Mouse (Mus musculus) liver, embryonic 11.5 days (tissue): Measurements from ENCODE around the gene Ntm. TPM values are rescaled to one million over a fixed set of nuclear protein-coding genes. Genes with fewer than 3 reads are reported as not detected.

Source experiments
- ATAC-seq: fragments of 200-750 bp; cut with Nextera tagmentation; replicated peaks from 2 replicates; pipeline ENCODE4 v1.8.0; 2017; ENCODE audit warnings: moderate number of reproducible peaks, mild to moderate bottlenecking, moderate TSS enrichment, moderate library complexity; ENCODE audit not compliant: low FRiP score
- DNase-seq: peaks from one replicate; pipeline ENCODE4 v3.0.0-alpha.2; 2017; ENCODE audit warnings: low spot score
- H3K27ac ChIP-seq: fragments of 300-500 bp; sonication (generic); 2 replicates; pipeline ENCODE4 v1.5.1; 2014; ENCODE audit warnings: mild to moderate bottlenecking, low read depth, low read length, control low read depth
- H3K27me3 ChIP-seq: fragments of 300-500 bp; sonication (generic); replicated peaks from 2 replicates; pipeline ENCODE4 v1.6.1; 2014; ENCODE audit warnings: low read length, mixed read lengths; ENCODE audit not compliant: control insufficient read depth, insufficient read depth
- H3K36me3 ChIP-seq: fragments of 300-500 bp; sonication (generic); 2 replicates; pipeline ENCODE4 v1.6.1; 2014; ENCODE audit warnings: mild to moderate bottlenecking, low read length, moderate library complexity, mixed read lengths; ENCODE audit not compliant: control insufficient read depth, insufficient read depth
- H3K4me1 ChIP-seq: fragments of 300-500 bp; sonication (generic); replicated peaks from 2 replicates; pipeline ENCODE4 v1.6.1; 2014; ENCODE audit warnings: low read length, mixed read lengths; ENCODE audit not compliant: control insufficient read depth, insufficient read depth
- H3K4me2 ChIP-seq: fragments of 300-500 bp; sonication (generic); 2 replicates; pipeline ENCODE4 v1.6.1; 2014; ENCODE audit warnings: mild to moderate bottlenecking, control low read depth, moderate library complexity
- H3K4me3 ChIP-seq: fragments of 300-500 bp; sonication (generic); 2 replicates; pipeline ENCODE4 v1.5.1; 2014; ENCODE audit warnings: low read depth, low read length, control low read depth
- H3K9ac ChIP-seq: fragments of 300-500 bp; sonication (generic); 2 replicates; pipeline ENCODE4 v1.6.1; 2014; ENCODE audit warnings: low read depth, low read length, control low read depth
- H3K9me3 ChIP-seq: fragments of 300-500 bp; sonication (generic); 2 replicates; pipeline ENCODE4 v1.6.1; 2016; ENCODE audit warnings: low read length, inconsistent platforms, mixed read lengths; ENCODE audit not compliant: control insufficient read depth
- WGBS: fragments of 180-500 bp; shearing (Covaris S2); extraction: QIAGEN DNeasy Blood & Tissue Kit; methylation state at CpG from one replicate; pipeline ENCODE4 v1.1.7; 2014; 5-methylcytosine and 5-hydroxymethylcytosine counted together
- polyA plus RNA-seq: library from polyadenylated mRNA; unstranded; fragments of >200 nt; fragmentation: Nextera tagmentation; extraction: Ambion mirVana; gene quantifications from 2 replicates; pipeline ENCODE4 v1.2.1, GENCODE M21; 2014

Gene Ntm
- polyA plus RNA-seq, 1 experiment from 2014 or later: 4.4 TPM

DNA sequence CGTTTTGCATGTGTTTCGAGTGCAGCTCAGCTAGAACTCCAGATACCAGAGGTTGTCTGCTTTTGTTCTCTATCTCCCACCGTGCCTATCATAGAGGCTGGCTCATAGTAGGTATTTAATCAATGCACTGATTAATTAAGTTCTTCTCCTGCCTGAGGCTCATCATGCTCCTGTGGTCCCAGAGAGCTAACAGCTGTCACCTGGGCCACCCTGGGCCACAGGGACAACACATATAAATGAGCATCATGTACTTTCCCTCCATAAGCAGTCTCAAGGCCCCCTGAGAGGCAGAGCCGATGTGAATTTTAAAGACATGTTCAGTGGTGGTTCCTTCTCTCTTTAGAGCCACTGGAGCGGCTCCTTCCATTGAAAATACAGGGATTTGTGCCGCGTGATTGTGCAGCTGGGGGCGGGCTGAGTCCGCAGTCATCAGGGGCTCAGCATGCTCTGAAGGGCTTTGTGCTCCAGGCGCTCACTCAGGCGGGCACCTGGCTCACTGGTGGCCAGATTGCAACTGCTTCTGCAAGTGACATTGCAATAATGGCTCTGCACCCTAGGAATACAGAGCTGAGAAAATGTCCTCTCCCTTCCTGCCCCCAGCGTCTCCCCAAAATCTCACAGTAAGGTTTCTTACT lies 160.8 kb downstream of the Ntm start:
- 67% methylated on average over 12 of the region's 12 CpGs for WGBS
- no peak overlapping the region for H3K9ac ChIP-seq
- no peaks in the 10 kb centered on the region for H3K27me3 ChIP-seq
- no peaks in the 10 kb centered on the region for H3K9me3 ChIP-seq
- no peak for ATAC-seq
- no peak overlapping the region for H3K4me3 ChIP-seq
- no peak overlapping the region for H3K4me2 ChIP-seq
- no peak for DNase-seq
- no peak overlapping the region for H3K27ac ChIP-seq
- H3K36me3 ChIP-seq: no peaks in the 10 kb centered on the region
- H3K4me1 ChIP-seq: no peaks in the 10 kb centered on the region

GRCm38 (mm10) chr9:29796281-29796680 lies 166.7 kb downstream of the Ntm start:
- DNase-seq (no peak), ATAC-seq (no peak)
- H3K4me1 ChIP-seq: no peaks in the 10 kb centered on the region
- H3K4me2 ChIP-seq: no peak overlapping the region
- H3K27ac ChIP-seq: no peak overlapping the region
- no peaks in the 10 kb centered on the region for H3K9me3 ChIP-seq
- H3K27me3 ChIP-seq: no peaks in the 10 kb centered on the region
- no peak overlapping the region for H3K9ac ChIP-seq
- H3K4me3 ChIP-seq: no peak overlapping the region
- WGBS: 83% methylated on average over 4 of the region's 4 CpGs
- no peaks in the 10 kb centered on the region for H3K36me3 ChIP-seq

GRCm38 (mm10) chr9:29791199-29791915 lies 171.6 kb downstream of the Ntm start:
- Histone ChIP-seq H3K36me3 (no peaks in the 10 kb centered on the region), H3K9ac (no peak overlapping the region), H3K27ac (no peak overlapping the region), H3K4me3 (no peak overlapping the region), H3K27me3 (no peaks in the 10 kb centered on the region), H3K4me1 (no peaks in the 10 kb centered on the region), H3K9me3 (no peaks in the 10 kb centered on the region), H3K4me2 (no peak overlapping the region)
- DNase-seq (no peak), ATAC-seq (no peak)
- WGBS: 59% methylated on average over 10 of the region's 10 CpGs

GRCm38 (mm10) chr9:29790017-29790416 lies 172.9 kb downstream of the Ntm start:
- H3K27me3 ChIP-seq: no peaks in the 10 kb centered on the region
- no peak overlapping the region for H3K27ac ChIP-seq
- no peak for ATAC-seq
- 45% methylated on average over 4 of the region's 4 CpGs for WGBS
- H3K4me3 ChIP-seq: no peak overlapping the region
- no peak overlapping the region for H3K9ac ChIP-seq
- no peaks in the 10 kb centered on the region for H3K4me1 ChIP-seq
- DNase-seq: no peak
- no peaks in the 10 kb centered on the region for H3K36me3 ChIP-seq
- H3K4me2 ChIP-seq: no peak overlapping the region
- no peaks in the 10 kb centered on the region for H3K9me3 ChIP-seq

DNA sequence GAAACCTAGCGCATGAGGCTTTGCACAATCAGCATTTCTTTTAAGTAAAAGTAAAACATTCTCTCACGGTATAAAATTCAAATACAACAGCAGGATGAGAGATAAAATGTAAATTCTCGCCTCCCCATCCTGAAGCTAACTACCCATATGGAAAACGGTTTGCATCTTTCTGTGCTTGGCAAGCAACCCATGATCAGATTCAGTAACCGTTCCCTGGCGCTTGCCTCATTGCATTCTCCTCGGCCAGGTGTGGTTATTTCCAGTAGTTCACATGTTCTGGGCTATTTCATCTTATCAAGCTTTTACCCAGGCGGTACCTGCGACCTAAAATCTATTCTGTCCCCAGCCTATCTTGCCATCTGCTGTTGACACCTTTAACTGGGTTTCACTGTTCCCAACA lies 174.1 kb downstream of the Ntm start:
- ATAC-seq (no peak), DNase-seq (no peak)
- Histone ChIP-seq H3K9me3 (no peaks in the 10 kb centered on the region), H3K27me3 (no peaks in the 10 kb centered on the region), H3K4me3 (no peak overlapping the region), H3K27ac (no peak overlapping the region), H3K4me2 (no peak overlapping the region), H3K9ac (no peak overlapping the region), H3K4me1 (no peaks in the 10 kb centered on the region), H3K36me3 (no peaks in the 10 kb centered on the region)
- WGBS: 85% methylated on average over 9 of the region's 9 CpGs

GRCm38 (mm10) chr9:29787408-29787807 lies 175.5 kb downstream of the Ntm start:
- Histone ChIP-seq H3K9me3 (no peaks in the 10 kb centered on the region), H3K4me3 (no peak overlapping the region), H3K9ac (no peak overlapping the region), H3K4me1 (no peaks in the 10 kb centered on the region), H3K27ac (no peak overlapping the region), H3K36me3 (no peaks in the 10 kb centered on the region), H3K4me2 (no peak overlapping the region), H3K27me3 (no peaks in the 10 kb centered on the region)
- ATAC-seq: no peak
- DNase-seq: no peak
- WGBS: 62% methylated on average over 4 of the region's 4 CpGs

- Histone ChIP-seq H3K4me3 (no peak overlapping the region), H3K4me2 (no peak overlapping the region)
Measured at GRCm38 (mm10) chr9:29782697-29783096, 180.2 kb downstream of the Ntm start.

DNA sequence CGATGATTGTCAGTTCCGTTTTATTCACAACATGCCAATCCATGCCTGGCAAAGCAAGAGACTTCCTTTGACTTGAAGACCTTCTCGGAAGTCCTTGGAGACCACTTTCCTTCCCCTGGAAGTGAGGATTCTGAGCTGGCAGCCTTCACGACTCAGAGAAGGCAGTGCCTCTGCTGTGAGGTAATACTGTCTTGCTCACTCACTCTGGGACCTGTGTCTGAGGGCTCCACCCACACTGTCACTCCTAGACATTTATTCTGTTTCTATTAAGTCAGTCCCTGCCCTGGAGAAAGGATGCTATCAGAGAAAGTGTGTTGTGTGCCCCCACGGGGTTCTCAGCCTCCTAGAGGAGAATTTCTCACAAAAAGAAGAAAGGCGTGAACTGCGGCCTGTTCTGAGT lies 183.2 kb downstream of the Ntm start:
- DNase-seq (no peak), ATAC-seq (no peak)
- H3K9ac ChIP-seq: no peak overlapping the region
- no peaks in the 10 kb centered on the region for H3K27me3 ChIP-seq
- WGBS: 66% methylated on average over 7 of the region's 7 CpGs
- H3K4me2 ChIP-seq: no peak overlapping the region
- H3K36me3 ChIP-seq: no peaks in the 10 kb centered on the region
- no peak overlapping the region for H3K27ac ChIP-seq
- no peak overlapping the region for H3K4me3 ChIP-seq
- H3K9me3 ChIP-seq: no peaks in the 10 kb centered on the region
- no peaks in the 10 kb centered on the region for H3K4me1 ChIP-seq

More at GRCm38 (mm10) chr9:29782697-29783096, 180.2 kb downstream of the Ntm start:
- no peaks in the 10 kb centered on the region for H3K36me3 ChIP-seq
- DNase-seq (no peak), ATAC-seq (no peak)
- H3K9me3 ChIP-seq: no peaks in the 10 kb centered on the region
- no peak overlapping the region for H3K9ac ChIP-seq
- whole genome bisulfite sequencing: 57% methylated on average over 4 of the region's 4 CpGs
- no peaks in the 10 kb centered on the region for H3K4me1 ChIP-seq
- no peak overlapping the region for H3K27ac ChIP-seq
- no peaks in the 10 kb centered on the region for H3K27me3 ChIP-seq

DNA sequence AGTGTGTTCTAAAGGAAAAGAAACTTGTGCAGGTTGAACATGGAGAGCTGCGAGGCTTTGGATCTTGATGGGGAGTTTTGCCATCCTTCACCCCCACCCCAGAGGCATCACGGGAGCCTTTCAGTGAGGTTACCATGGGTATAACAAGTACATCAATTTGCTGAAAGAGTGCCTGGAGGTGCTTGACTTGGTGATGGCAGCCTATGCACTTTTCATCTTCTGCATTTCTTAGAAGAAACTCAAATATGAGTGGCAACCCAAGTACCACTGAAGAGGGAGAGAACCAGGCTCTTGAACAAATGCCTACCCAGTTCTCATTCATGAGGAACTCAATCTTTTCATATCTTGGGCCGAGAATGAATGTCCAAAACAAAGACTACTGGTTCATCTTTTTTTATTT lies 186.0 kb downstream of the Ntm start:
- Histone ChIP-seq H3K4me2 (no peak overlapping the region), H3K27ac (no peak overlapping the region), H3K36me3 (no peaks in the 10 kb centered on the region), H3K4me3 (no peak overlapping the region), H3K9ac (no peak overlapping the region), H3K4me1 (no peaks in the 10 kb centered on the region), H3K27me3 (no peaks in the 10 kb centered on the region), H3K9me3 (no peaks in the 10 kb centered on the region)
- DNase-seq: no peak
- no peak for ATAC-seq
- 79% methylated on average over 3 of the region's 3 CpGs for WGBS
